Mouse (Mus musculus) E14TG2a.4 (cell line): ENCODE measurements at regions not wholly inside any gene's neighbourhood (a gene's known extent, or its start where the extent isn't known, plus 50 kb on each side); places are given as distances from the start of the nearest gene placed in this dataset.

ENCODE experiments used
- CTCF ChIP-seq: conservative IDR thresholded peaks from 2 replicates; pipeline ENCODE4 v1.5.1; 2014; ENCODE audit warnings: low read length
- NANOG ChIP-seq: IDR thresholded peaks from 2 replicates; pipeline ENCODE4 v1.6.1; 2014; ENCODE audit warnings: borderline replicate concordance, low read length, mixed read lengths
- POU5F1 ChIP-seq: IDR thresholded peaks from 2 replicates; pipeline ENCODE4 v1.6.1; 2014; ENCODE audit warnings: low read length, borderline replicate concordance

DNA sequence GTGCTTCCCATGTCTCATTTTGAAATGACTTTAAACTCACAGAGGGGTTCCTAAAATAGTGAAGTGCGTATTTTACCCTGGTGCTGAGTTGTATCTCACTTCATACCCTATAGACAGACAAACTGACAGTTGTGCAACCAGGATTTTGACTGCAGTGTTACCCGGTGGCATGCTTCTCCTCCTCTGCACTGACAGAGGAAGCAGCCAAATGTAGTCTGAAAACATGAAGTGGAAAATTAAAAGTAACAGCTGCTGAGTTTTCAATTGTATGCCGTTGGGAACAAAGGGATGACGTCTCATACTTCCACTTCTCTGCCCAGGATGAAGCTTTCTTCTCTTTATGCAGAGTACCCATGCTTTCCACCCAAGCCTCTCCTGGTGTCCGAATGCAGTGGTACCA, 155.0 kb downstream of the Wdr11 start:
- TF ChIP-seq CTCF (no peak), POU5F1 (no peak), NANOG (no peak)
